ENCODE assay signal across 8 mouse cellular contexts in the genomic region with DNA sequence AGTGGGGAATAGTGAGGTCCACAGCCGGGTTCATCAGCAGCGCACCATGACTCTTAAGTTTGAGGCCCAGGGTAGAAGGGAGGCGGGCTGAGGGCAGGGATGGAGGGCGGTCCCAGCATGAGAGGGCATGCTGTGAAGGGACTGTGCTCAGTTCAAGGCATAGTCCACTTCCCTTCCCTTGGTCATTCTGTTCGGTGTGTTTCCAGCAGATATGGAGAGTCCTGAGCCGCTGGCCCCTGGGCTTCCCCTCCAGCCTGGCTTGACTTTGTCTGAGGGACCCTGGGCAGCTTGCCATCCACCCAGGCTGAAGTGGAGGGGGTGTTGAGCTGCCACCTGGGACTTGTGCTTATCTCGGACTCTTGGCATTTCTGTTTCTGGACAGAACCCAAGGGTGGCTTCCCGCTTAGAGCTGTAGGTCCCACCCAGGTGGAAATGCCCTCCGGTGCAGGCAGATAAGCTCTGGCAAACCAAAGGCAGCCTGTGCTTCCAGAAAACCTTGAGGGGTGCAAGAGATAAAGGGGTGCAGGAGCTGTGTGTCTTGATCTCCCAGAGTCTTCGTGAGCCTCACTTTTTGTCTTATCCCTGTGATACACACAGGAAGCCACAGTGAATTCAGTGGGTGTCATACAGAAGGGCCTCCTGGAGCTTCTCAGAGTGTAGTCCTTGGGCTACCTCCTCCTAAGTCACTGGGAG. TPM values are rescaled to one million over a fixed set of nuclear protein-coding genes. Genes with fewer than 3 reads are reported as not detected.
DNase-seq lines count a peak whose midpoint lies in the region.

No protein-coding gene starts in this region.

- no peaks in the 10 kb centered on the region for H3K27me3 ChIP-seq in forebrain, embryonic 10.5 days (ENCODE audit: poor library complexity, severe bottlenecking)

- H3K9me3 ChIP-seq in forebrain, embryonic 10.5 days = no peaks in the 10 kb centered on the region

- 81% methylated on average over 10 of the region's 10 CpGs for WGBS in forebrain, embryonic 10.5 days

- DNase-seq in adrenal gland, adult 2 months = peak; percentile 82
- DNase-seq in adrenal gland, adult 18-20 months (ENCODE audit: low spot score in 2 of 2) = no peak
- peak; percentile 92 for DNase-seq in c-Kit-negative CD71-positive TER-119-positive erythroid progenitor cells, embryonic 14.5 days (ENCODE audit: low read depth, low spot score)
- peak; percentile 53 for DNase-seq in induced T-regulatory cell, adult 2 months (ENCODE audit: low read depth)
- DNase-seq in lung, postnatal 25 days (ENCODE audit: low spot score) = peak; percentile 85
- DNase-seq in retina, postnatal 1 day = no peak
- DNase-seq in layer of hippocampus, postnatal 25 days (ENCODE audit: extremely low spot score in 1 of 2, low spot score in 1 of 2) = no peak
- DNase-seq in forebrain, embryonic 10.5 days (ENCODE audit: extremely low spot score, low spot score) = no peak

- peaks cover 31% of the 10 kb centered on the region for H3K36me3 ChIP-seq in forebrain, embryonic 10.5 days (replicated peaks)

- peaks cover 64% of the 10 kb centered on the region for H3K4me1 ChIP-seq in forebrain, embryonic 10.5 days

- no peak overlapping the region for H3K4me3 ChIP-seq in forebrain, embryonic 10.5 days

- no peak overlapping the region for H3K27ac ChIP-seq in forebrain, embryonic 10.5 days

RNA-seq across cellular contexts. Expression of gene Sema4b, which starts 22.2 kb away (rescaled TPM):
- total RNA-seq in adrenal gland, adult 2 months (2021) = 10 to 100 TPM; 57.7 to 66.4 TPM
- polyA plus RNA-seq in adrenal gland, adult 2 months (2012; rRNA removed) = 55.1 and 65.8 TPM in 2 replicates
- total RNA-seq in adrenal gland, adult 18-20 months (2021) = 10 to 100 TPM; 62.7 to 75.9 TPM
- total RNA-seq in layer of hippocampus, postnatal 25 days (2021) = 10 to 100 TPM; 23.0 to 23.2 TPM
- 15.1 and 15.9 TPM in 2 replicates for polyA plus RNA-seq in forebrain, embryonic 10.5 days (2016; fragmentation: Nextera tagmentation; extraction: Ambion mirVana)

RNA-seq across cellular contexts. Expression of gene Cib1, which starts 23.7 kb away (rescaled TPM):
- 10 to 100 TPM; 66.7 to 75.3 TPM for total RNA-seq in adrenal gland, adult 2 months (2021)
- polyA plus RNA-seq in adrenal gland, adult 2 months (2012; rRNA removed) = 110 and 126 TPM in 2 replicates
- 10 to 100 TPM; 53.9 to 64.2 TPM for total RNA-seq in adrenal gland, adult 18-20 months (2021)
- total RNA-seq in layer of hippocampus, postnatal 25 days (2021) = 10 to 100 TPM; 23.8 to 25.2 TPM
- 69.0 and 70.2 TPM in 2 replicates for polyA plus RNA-seq in forebrain, embryonic 10.5 days (2016; fragmentation: Nextera tagmentation; extraction: Ambion mirVana)

RNA-seq across cellular contexts. Expression of gene Gdpgp1, which starts 23.8 kb away (rescaled TPM):
- 1 to 10 TPM; 3.6 to 4.6 TPM for total RNA-seq in adrenal gland, adult 2 months (2021)
- polyA plus RNA-seq in adrenal gland, adult 2 months (2012; rRNA removed) = 2.6 and 2.9 TPM in 2 replicates
- total RNA-seq in adrenal gland, adult 18-20 months (2021) = 1 to 10 TPM; 3.8 to 4.1 TPM
- total RNA-seq in layer of hippocampus, postnatal 25 days (2021) = 1 to 10 TPM; 6.1 to 6.9 TPM
- 6.3 and 6.7 TPM in 2 replicates for polyA plus RNA-seq in forebrain, embryonic 10.5 days (2016; fragmentation: Nextera tagmentation; extraction: Ambion mirVana)

RNA-seq across cellular contexts. Expression of gene Ttll13, which starts 37.3 kb away (rescaled TPM):
- 1 to 10 TPM in 1 of 2 experiments, under 1 TPM in 1; 0.89 to 1.2 TPM for total RNA-seq in adrenal gland, adult 2 months (2021)
- 0.66 TPM in 2 replicates for polyA plus RNA-seq in adrenal gland, adult 2 months (2012; rRNA removed)
- total RNA-seq in adrenal gland, adult 18-20 months (2021) = 1 to 10 TPM; 1.2 to 1.7 TPM
- 1 to 10 TPM; 1.8 to 2.0 TPM for total RNA-seq in layer of hippocampus, postnatal 25 days (2021)
- 0.84 and 0.99 TPM in 2 replicates for polyA plus RNA-seq in forebrain, embryonic 10.5 days (2016; fragmentation: Nextera tagmentation; extraction: Ambion mirVana)

RNA-seq across cellular contexts. Expression of gene Ngrn, which starts 52.1 kb away (rescaled TPM):
- total RNA-seq in adrenal gland, adult 2 months (2021) = 10 to 100 TPM; 35.7 to 50.1 TPM
- 38.7 and 45.6 TPM in 2 replicates for polyA plus RNA-seq in adrenal gland, adult 2 months (2012; rRNA removed)
- 10 to 100 TPM; 40.7 to 41.4 TPM for total RNA-seq in adrenal gland, adult 18-20 months (2021)
- total RNA-seq in layer of hippocampus, postnatal 25 days (2021) = 10 to 100 TPM; 40.0 to 44.4 TPM
- polyA plus RNA-seq in forebrain, embryonic 10.5 days (2016; fragmentation: Nextera tagmentation; extraction: Ambion mirVana) = 43.0 and 44.9 TPM in 2 replicates

Comparison
In these comparisons a context has a peak if more than half of its experiments do, and no peak if none do; other contexts are left out.
1. DNase-seq: peak in adrenal gland, adult 2 months (single experiment), c-Kit-negative CD71-positive TER-119-positive erythroid progenitor cells, embryonic 14.5 days (single experiment), induced T-regulatory cell, adult 2 months (single experiment) and lung, postnatal 25 days (single experiment); none in adrenal gland, adult 18-20 months (0 of 2), retina, postnatal 1 day (single experiment), layer of hippocampus, postnatal 25 days (0 of 2) and forebrain, embryonic 10.5 days (single experiment).